Mouse (Mus musculus) ES-E14 (cell line): ENCODE measurements around the gene Osbpl9. TPM values are rescaled to one million over a fixed set of nuclear protein-coding genes. Genes with fewer than 3 reads are reported as not detected.

Source experiments
- DNase-seq: peaks from one replicate; pipeline ENCODE4 v3.0.0-alpha.2; 2013; ENCODE audit warnings: low read depth, low spot score
- H3K27ac ChIP-seq: 2 replicates; pipeline ENCODE4 v1.5.1; 2012; ENCODE audit warnings: low read depth, mild to moderate bottlenecking, low read length, moderate library complexity, mixed read lengths; ENCODE audit not compliant: poor library complexity, insufficient read depth, severe bottlenecking
- H3K36me3 ChIP-seq: 2 replicates; pipeline ENCODE4 v1.6.1; 2012; ENCODE audit warnings: mild to moderate bottlenecking, low read length, moderate library complexity, mixed read lengths; ENCODE audit not compliant: control insufficient read depth, poor library complexity, insufficient read depth, severe bottlenecking
- H3K4me1 ChIP-seq, 2 experiments: fragments of 150-350 bp in 1 of 2; sonication (generic) in 1 of 2; 2 replicates each; pipeline ENCODE4 v1.6.1; 2012; ENCODE audit warnings: low read length in 2 of 2, mild to moderate bottlenecking in 1 of 2, mixed read lengths in 1 of 2; ENCODE audit not compliant: control insufficient read depth in 2 of 2, insufficient read depth in 2 of 2, poor library complexity in 1 of 2
- H3K4me3 ChIP-seq, 2 experiments: fragments of 150-350 bp in 1 of 2; sonication (generic) in 1 of 2; 2 replicates each; pipeline ENCODE4 v1.5.1; 2012; ENCODE audit warnings: low read length in 2 of 2, low read depth in 1 of 2, mild to moderate bottlenecking in 1 of 2, mixed read lengths in 1 of 2; ENCODE audit not compliant: insufficient read depth in 1 of 2, poor library complexity in 1 of 2, severe bottlenecking in 1 of 2
- H3K9ac ChIP-seq: 2 replicates; pipeline ENCODE4 v1.6.1; 2012; ENCODE audit warnings: low read depth, mild to moderate bottlenecking, low read length, mixed read lengths; ENCODE audit not compliant: poor library complexity, insufficient read depth, severe bottlenecking
- H3K9me3 ChIP-seq: fragments of 150-350 bp; sonication (generic); 2 replicates; pipeline ENCODE4 v1.6.1; 2012; ENCODE audit warnings: low read depth, mild to moderate bottlenecking, low read length; ENCODE audit not compliant: control insufficient read depth, insufficient read depth
- CHD2 ChIP-seq: IDR thresholded peaks from 2 replicates; pipeline ENCODE4 v1.6.1; 2014; ENCODE audit warnings: mild to moderate bottlenecking, low read depth, low read length, inconsistent platforms
- HCFC1 ChIP-seq: IDR thresholded peaks from 2 replicates; pipeline ENCODE4 v1.6.1; 2012; ENCODE audit warnings: low read length, inconsistent platforms, borderline replicate concordance; ENCODE audit not compliant: insufficient read depth
- MAFK ChIP-seq: IDR thresholded peaks from 2 replicates; pipeline ENCODE4 v1.6.1; 2014; ENCODE audit warnings: mild to moderate bottlenecking, low read depth, low read length, inconsistent platforms; ENCODE audit not compliant: insufficient read depth
- ZC3H11A ChIP-seq: IDR thresholded peaks from 2 replicates; pipeline ENCODE4 v1.6.1; 2012; ENCODE audit warnings: low read depth, mild to moderate bottlenecking, inconsistent platforms, low read length, borderline replicate concordance
- ZNF384 ChIP-seq: IDR thresholded peaks from 2 replicates; pipeline ENCODE4 v1.6.1; 2012; ENCODE audit warnings: low read depth, low read length, inconsistent platforms
- in situ Hi-C, 2 experiments: fragments of 600-800 bp; cut with MboI; formaldehyde crosslinking; loops; one replicate each; pipeline ENCODE4 v1.15.1; 2025; ENCODE audit warnings: low sequenced_read_pairs in 2 of 2, inconsistent platforms in 1 of 2; ENCODE audit not compliant: unreplicated experiment in 2 of 2
- total RNA-seq: library from RNA; depleted of rRNA; stranded (reverse); fragments of 300-350 nt; gene quantifications from 2 replicates; pipeline ENCODE4 v1.2.3, GENCODE M21; 2012

Gene Osbpl9
- total RNA-seq, 1 experiment = 39.5 TPM

GRCm38 (mm10) chr4:109054003-109054402 lies 148.1 kb downstream of the Osbpl9 start:
- H3K27ac ChIP-seq = no peak overlapping the region
- H3K9me3 ChIP-seq = no peaks in the 10 kb centered on the region
- no peak overlapping the region for H3K4me3 ChIP-seq
- no peak for DNase-seq
- no peaks in the 10 kb centered on the region for H3K4me1 ChIP-seq
- TF ChIP-seq ZC3H11A (no peak), HCFC1 (no peak), ZNF384 (no peak), CHD2 (no peak), MAFK (no peak)
- in situ Hi-C loops = no loop called here
- H3K9ac ChIP-seq = no peak overlapping the region
- H3K36me3 ChIP-seq = peaks cover 32% of the 10 kb centered on the region

GRCm38 (mm10) chr4:109052282-109052681 lies 149.8 kb downstream of the Osbpl9 start:
- H3K27ac ChIP-seq = no peak overlapping the region
- no peak overlapping the region for H3K4me3 ChIP-seq
- H3K36me3 ChIP-seq = peaks cover 27% of the 10 kb centered on the region
- no peaks in the 10 kb centered on the region for H3K4me1 ChIP-seq
- in situ Hi-C loops = no loop called here
- TF ChIP-seq ZC3H11A (no peak), HCFC1 (no peak), CHD2 (no peak), MAFK (no peak), ZNF384 (no peak)
- no peak for DNase-seq
- H3K9ac ChIP-seq = no peak overlapping the region
- H3K9me3 ChIP-seq = no peaks in the 10 kb centered on the region

GRCm38 (mm10) chr4:109048258-109048657 lies 153.8 kb downstream of the Osbpl9 start:
- in situ Hi-C loops = no loop called here
- Histone ChIP-seq H3K9me3 (no peaks in the 10 kb centered on the region), H3K4me1 (no peaks in the 10 kb centered on the region), H3K27ac (no peak overlapping the region), H3K4me3 (no peak overlapping the region), H3K36me3 (peaks cover 26% of the 10 kb centered on the region), H3K9ac (no peak overlapping the region)
- TF ChIP-seq ZC3H11A = no peak
- no peak for TF ChIP-seq ZNF384
- TF ChIP-seq CHD2 = no peak
- no peak for TF ChIP-seq MAFK
- no peak for TF ChIP-seq HCFC1
- DNase-seq = no peak

GRCm38 (mm10) chr4:109043756-109044155 lies 158.3 kb downstream of the Osbpl9 start:
- DNase-seq = no peak
- H3K9ac ChIP-seq = no peak overlapping the region
- H3K4me1 ChIP-seq = no peaks in the 10 kb centered on the region; a peak in 1 of 4 replicates
- H3K9me3 ChIP-seq = no peaks in the 10 kb centered on the region
- H3K27ac ChIP-seq = no peak overlapping the region
- H3K36me3 ChIP-seq = peaks cover 17% of the 10 kb centered on the region
- TF ChIP-seq ZNF384 (no peak), MAFK (no peak), ZC3H11A (no peak), HCFC1 (no peak), CHD2 (no peak)
- in situ Hi-C loops = no loop called here
- H3K4me3 ChIP-seq = no peak overlapping the region

GRCm38 (mm10) chr4:109043294-109043693 lies 158.8 kb downstream of the Osbpl9 start:
- in situ Hi-C loops = no loop called here

More at GRCm38 (mm10) chr4:109043294-109043693, 158.8 kb downstream of the Osbpl9 start:
- no peak for DNase-seq
- H3K27ac ChIP-seq = no peak overlapping the region
- H3K4me3 ChIP-seq = no peak overlapping the region
- H3K4me1 ChIP-seq = no peaks in the 10 kb centered on the region; a peak in 1 of 4 replicates
- no peak overlapping the region for H3K9ac ChIP-seq
- TF ChIP-seq ZC3H11A (no peak), HCFC1 (no peak), CHD2 (no peak), MAFK (no peak), ZNF384 (no peak)
- H3K36me3 ChIP-seq = peaks cover 17% of the 10 kb centered on the region
- H3K9me3 ChIP-seq = no peaks in the 10 kb centered on the region
